Mouse (Mus musculus) MEL (cell line): ENCODE results near the gene Krtdap.

Source experiments
- CTCF ChIP-seq, 3 experiments: IDR thresholded peaks in 2 of 3; conservative IDR thresholded peaks in 1 of 3; 2 replicates each; pipeline ENCODE4 v1.5.1; 2011 to 2012; ENCODE audit warnings: low read length in 3 of 3, low read depth in 2 of 3, mild to moderate bottlenecking in 2 of 3, improper control_type of control experiment in 1 of 3, inconsistent platforms in 1 of 3, mixed read lengths in 1 of 3, moderate library complexity in 1 of 3; ENCODE audit not compliant: control insufficient read depth in 1 of 3, insufficient read depth in 1 of 3, poor library complexity in 1 of 3, severe bottlenecking in 1 of 3
- E2F4 ChIP-seq: IDR thresholded peaks from 2 replicates; pipeline ENCODE4 v1.6.1; 2011; ENCODE audit warnings: low read depth, low read length, improper control_type of control experiment, borderline replicate concordance
- ELF1 ChIP-seq: IDR thresholded peaks from 2 replicates; pipeline ENCODE4 v1.6.1; 2014; ENCODE audit warnings: low read depth, mild to moderate bottlenecking, inconsistent platforms, low read length, improper control_type of control experiment, moderate library complexity
- EP300 ChIP-seq, 2 experiments: IDR thresholded peaks; 2 replicates each; pipeline ENCODE4 v1.6.1; 2011; ENCODE audit warnings: improper control_type of control experiment in 2 of 2, low read length in 2 of 2, low read depth in 1 of 2, mild to moderate bottlenecking in 1 of 2
- MAX ChIP-seq: IDR thresholded peaks from 2 replicates; pipeline ENCODE4 v1.6.1; 2011; ENCODE audit warnings: low read length, improper control_type of control experiment
- MEF2A ChIP-seq: IDR thresholded peaks from 2 replicates; pipeline ENCODE4 v1.6.1; 2014; ENCODE audit warnings: low read depth, mild to moderate bottlenecking, inconsistent platforms, low read length, improper control_type of control experiment; ENCODE audit not compliant: poor library complexity, insufficient replicate concordance, severe bottlenecking; ENCODE audit errors: extremely low read depth
- POLR2A ChIP-seq, 2 experiments: IDR thresholded peaks; 2 replicates each; pipeline ENCODE4 v1.6.1; 2011 to 2012; ENCODE audit warnings: low read length in 2 of 2, mild to moderate bottlenecking in 2 of 2, control low read depth in 1 of 2, improper control_type of control experiment in 1 of 2, low read depth in 1 of 2, moderate library complexity in 1 of 2; ENCODE audit not compliant: control insufficient read depth in 1 of 2, insufficient read depth in 1 of 2, poor library complexity in 1 of 2
- POLR2AphosphoS5 ChIP-seq: IDR thresholded peaks from 2 replicates; pipeline ENCODE4 v1.6.1; 2012; ENCODE audit warnings: low read depth, borderline replicate concordance, mild to moderate bottlenecking, inconsistent platforms, low read length, moderate library complexity, mixed read lengths
- RAD21 ChIP-seq: IDR thresholded peaks from 2 replicates; pipeline ENCODE4 v1.6.1; 2011; ENCODE audit warnings: mild to moderate bottlenecking, low read depth, low read length, improper control_type of control experiment
- RCOR1 ChIP-seq: IDR thresholded peaks from 2 replicates; pipeline ENCODE4 v1.6.1; 2012; ENCODE audit warnings: low read depth, mild to moderate bottlenecking, inconsistent platforms, low read length, improper control_type of control experiment
- SIN3A ChIP-seq: IDR thresholded peaks from 2 replicates; pipeline ENCODE4 v1.6.1; 2012; ENCODE audit warnings: low read length, improper control_type of control experiment, inconsistent platforms
- ZC3H11A ChIP-seq: IDR thresholded peaks from 2 replicates; pipeline ENCODE4 v1.6.1; 2012; ENCODE audit warnings: low read depth, mild to moderate bottlenecking, inconsistent platforms, low read length, improper control_type of control experiment
- ZMIZ1 ChIP-seq: IDR thresholded peaks from 2 replicates; pipeline ENCODE4 v1.6.1; 2012; ENCODE audit warnings: low read depth, mild to moderate bottlenecking, inconsistent platforms, low read length, improper control_type of control experiment, moderate library complexity
- ZNF384 ChIP-seq: IDR thresholded peaks from 2 replicates; pipeline ENCODE4 v1.6.1; 2012; ENCODE audit warnings: low read depth, mild to moderate bottlenecking, inconsistent platforms, low read length, improper control_type of control experiment

- TF ChIP-seq CTCF (IDR thresholded peaks at IDR 0.05 in 2 of 3, conservative IDR thresholded peaks at IDR 0.05 in 1 of 3; ENCODE audit: control insufficient read depth in 1 of 3, insufficient read depth in 1 of 3, low read depth in 2 of 3, low read length in 3 of 3, poor library complexity in 1 of 3, severe bottlenecking in 1 of 3) (no peak), E2F4 (no peak), POLR2A (IDR thresholded peaks at IDR 0.05; ENCODE audit: control insufficient read depth in 1 of 2, insufficient read depth in 1 of 2, low read depth in 1 of 2, low read length in 2 of 2, poor library complexity in 1 of 2) (no peak), MAX (no peak), EP300 (IDR thresholded peaks at IDR 0.05; ENCODE audit: low read depth in 1 of 2, low read length in 2 of 2) (no peak), ZC3H11A (no peak), ZMIZ1 (no peak), RCOR1 (no peak), RAD21 (no peak), POLR2AphosphoS5 (no peak), ELF1 (no peak), ZNF384 (no peak), SIN3A (no peak), MEF2A (no peak)
Observed at GRCm38 (mm10) chr7:30791921-30792320, 4.2 kb downstream of the Krtdap start.
